Mouse (Mus musculus) liver, embryonic 12.5 days (tissue): ENCODE data around the gene Nrxn1. TPM values are rescaled to one million over a fixed set of nuclear protein-coding genes. Genes with fewer than 3 reads are reported as not detected.

ENCODE experiments used
- ATAC-seq: fragments of 200-750 bp; cut with Nextera tagmentation; 2 replicates; pipeline ENCODE4 v1.8.0; 2017; ENCODE audit warnings: moderate number of reproducible peaks, mild to moderate bottlenecking, moderate library complexity
- H3K27ac ChIP-seq: fragments of 300-500 bp; sonication (generic); 2 replicates; pipeline ENCODE4 v1.5.1; 2016; ENCODE audit warnings: mild to moderate bottlenecking
- H3K27me3 ChIP-seq: fragments of 300-500 bp; sonication (generic); replicated peaks from 2 replicates; pipeline ENCODE4 v1.6.1; 2016; ENCODE audit warnings: mild to moderate bottlenecking, moderate library complexity
- H3K36me3 ChIP-seq: fragments of 300-500 bp; sonication (generic); 2 replicates; pipeline ENCODE4 v1.6.1; 2016; ENCODE audit warnings: mild to moderate bottlenecking, moderate library complexity
- H3K4me1 ChIP-seq: fragments of 300-500 bp; sonication (generic); 2 replicates; pipeline ENCODE4 v1.6.1; 2016
- H3K4me2 ChIP-seq: fragments of 300-500 bp; sonication (generic); 2 replicates; pipeline ENCODE4 v1.6.1; 2016; ENCODE audit warnings: mild to moderate bottlenecking, moderate library complexity
- H3K4me3 ChIP-seq: fragments of 300-500 bp; sonication (generic); 2 replicates; pipeline ENCODE4 v1.5.1; 2016; ENCODE audit warnings: mild to moderate bottlenecking, moderate library complexity
- H3K9ac ChIP-seq: fragments of 300-500 bp; sonication (generic); 2 replicates; pipeline ENCODE4 v1.6.1; 2016; ENCODE audit warnings: mild to moderate bottlenecking, moderate library complexity
- H3K9me3 ChIP-seq: fragments of 300-500 bp; sonication (generic); replicated peaks from 2 replicates; pipeline ENCODE4 v1.6.1; 2016; ENCODE audit warnings: mild to moderate bottlenecking, moderate library complexity
- WGBS: fragments of 180-500 bp; shearing (Covaris S2); methylation state at CpG from one replicate; pipeline ENCODE4 v1.1.7; 2016; ENCODE audit not compliant: insufficient replicate concordance; 5-methylcytosine and 5-hydroxymethylcytosine counted together
- polyA plus RNA-seq: library from polyadenylated mRNA; unstranded; fragments of >200 nt; fragmentation: Nextera tagmentation; extraction: Ambion mirVana; gene quantifications from 2 replicates; pipeline ENCODE4 v1.2.1, GENCODE M21; 2016

Gene Nrxn1
- polyA plus RNA-seq, 1 experiment from 2014 or later: 0.39 TPM

DNA sequence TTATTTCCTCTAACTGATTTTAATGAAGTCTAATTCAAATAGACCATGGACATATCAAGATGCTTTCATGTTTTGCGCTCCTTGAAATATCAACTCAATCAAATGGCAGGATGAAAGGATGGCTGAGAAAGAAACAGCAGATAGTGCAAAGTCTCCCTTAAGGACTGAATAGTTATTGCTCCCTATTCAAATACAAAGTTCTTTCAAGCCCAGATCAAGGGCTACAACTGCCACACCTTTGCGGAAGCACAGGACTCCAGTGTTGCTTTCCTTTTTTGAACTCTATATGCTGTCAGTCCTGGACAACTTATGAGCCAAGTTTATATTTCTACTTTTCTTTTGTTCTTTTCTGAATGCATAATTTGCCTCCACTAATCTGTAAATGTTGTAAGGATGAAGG, 157.9 kb downstream of the Nrxn1 start:
- ATAC-seq: no peak

DNA sequence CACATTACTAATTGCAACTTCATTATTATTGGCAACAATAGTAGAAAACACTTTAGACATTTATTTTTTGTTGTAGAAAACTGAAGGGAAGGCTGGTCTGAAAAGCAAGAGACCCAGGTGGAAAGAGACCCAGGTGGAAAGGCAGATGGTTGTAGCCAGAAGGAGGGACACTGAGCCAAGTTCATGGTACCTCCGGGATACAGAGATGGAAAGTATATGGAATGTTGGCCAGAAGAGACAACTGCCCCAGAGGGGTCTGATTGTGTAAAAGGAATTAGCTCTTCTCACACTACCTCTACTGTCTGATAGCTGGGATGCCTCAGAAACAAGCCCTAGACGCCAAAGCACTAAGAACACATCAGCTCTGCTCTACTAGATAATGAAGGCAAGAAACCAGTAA, 179.6 kb downstream of the Nrxn1 start:
- no peaks in the 10 kb centered on the region for H3K9me3 ChIP-seq
- H3K4me3 ChIP-seq: no peak overlapping the region
- no peak overlapping the region for H3K9ac ChIP-seq
- no peak for ATAC-seq
- no peaks in the 10 kb centered on the region for H3K27me3 ChIP-seq
- 59% methylated on average over 2 of the region's 2 CpGs for WGBS
- no peak overlapping the region for H3K27ac ChIP-seq
- H3K36me3 ChIP-seq: no peaks in the 10 kb centered on the region
- no peak overlapping the region for H3K4me2 ChIP-seq
- no peaks in the 10 kb centered on the region for H3K4me1 ChIP-seq

More for the DNA sequence above, 157.9 kb downstream of the Nrxn1 start:
- Histone ChIP-seq H3K9me3 (no peaks in the 10 kb centered on the region), H3K4me2 (no peak overlapping the region), H3K36me3 (no peaks in the 10 kb centered on the region), H3K9ac (no peak overlapping the region), H3K27ac (no peak overlapping the region), H3K4me3 (no peak overlapping the region), H3K4me1 (no peaks in the 10 kb centered on the region), H3K27me3 (no peaks in the 10 kb centered on the region)
- 84% methylated on average over 2 of the region's 2 CpGs for WGBS

DNA sequence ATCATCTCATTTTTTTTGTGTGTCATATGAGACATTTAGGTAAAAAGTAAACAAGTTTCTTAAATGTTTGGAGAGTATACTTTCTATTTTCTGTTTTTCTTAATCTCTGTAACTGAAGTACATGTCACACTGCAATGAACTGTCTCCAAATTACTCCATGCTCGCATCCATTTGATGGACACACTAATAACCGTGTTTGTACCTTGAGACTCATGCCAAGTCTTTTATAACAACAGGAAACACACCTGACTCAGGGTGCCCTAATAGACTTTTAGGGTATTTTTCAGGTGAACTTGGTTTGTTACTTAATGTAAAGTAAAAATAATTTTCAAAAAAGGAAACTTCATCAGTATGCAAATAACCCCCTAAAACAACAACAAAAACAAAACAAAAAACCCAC, 180.1 kb downstream of the Nrxn1 start:
- H3K36me3 ChIP-seq: no peaks in the 10 kb centered on the region
- no peak overlapping the region for H3K4me2 ChIP-seq
- no peak overlapping the region for H3K4me3 ChIP-seq
- no peaks in the 10 kb centered on the region for H3K27me3 ChIP-seq
- no peaks in the 10 kb centered on the region for H3K9me3 ChIP-seq
- H3K4me1 ChIP-seq: no peaks in the 10 kb centered on the region
- no peak overlapping the region for H3K27ac ChIP-seq
- whole genome bisulfite sequencing: 55% methylated on average over 2 of the region's 2 CpGs
- H3K9ac ChIP-seq: no peak overlapping the region
- no peak for ATAC-seq

DNA sequence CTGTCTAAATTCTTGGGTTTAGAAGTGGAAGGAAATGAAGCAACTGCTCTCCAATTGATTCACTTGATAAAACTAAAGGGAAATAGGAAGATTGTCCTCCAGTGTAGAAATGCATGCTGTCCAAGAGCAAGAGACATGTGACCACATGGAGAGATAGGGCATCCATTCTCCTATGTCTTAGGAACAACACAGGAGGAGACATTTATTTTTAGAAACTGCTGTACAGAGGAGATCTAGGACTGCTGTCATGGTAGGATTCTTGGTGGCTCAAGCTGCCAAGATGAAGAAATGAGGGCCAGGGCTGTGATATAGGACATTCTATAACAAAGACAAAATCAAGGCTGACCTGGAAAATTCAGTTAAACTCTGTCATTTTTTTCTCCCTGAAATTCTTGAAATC, 180.5 kb downstream of the Nrxn1 start:
- no peak for ATAC-seq
- Histone ChIP-seq H3K4me1 (no peaks in the 10 kb centered on the region), H3K9ac (no peak overlapping the region), H3K27ac (no peak overlapping the region), H3K36me3 (no peaks in the 10 kb centered on the region), H3K4me2 (no peak overlapping the region), H3K9me3 (no peaks in the 10 kb centered on the region), H3K4me3 (no peak overlapping the region), H3K27me3 (no peaks in the 10 kb centered on the region)

DNA sequence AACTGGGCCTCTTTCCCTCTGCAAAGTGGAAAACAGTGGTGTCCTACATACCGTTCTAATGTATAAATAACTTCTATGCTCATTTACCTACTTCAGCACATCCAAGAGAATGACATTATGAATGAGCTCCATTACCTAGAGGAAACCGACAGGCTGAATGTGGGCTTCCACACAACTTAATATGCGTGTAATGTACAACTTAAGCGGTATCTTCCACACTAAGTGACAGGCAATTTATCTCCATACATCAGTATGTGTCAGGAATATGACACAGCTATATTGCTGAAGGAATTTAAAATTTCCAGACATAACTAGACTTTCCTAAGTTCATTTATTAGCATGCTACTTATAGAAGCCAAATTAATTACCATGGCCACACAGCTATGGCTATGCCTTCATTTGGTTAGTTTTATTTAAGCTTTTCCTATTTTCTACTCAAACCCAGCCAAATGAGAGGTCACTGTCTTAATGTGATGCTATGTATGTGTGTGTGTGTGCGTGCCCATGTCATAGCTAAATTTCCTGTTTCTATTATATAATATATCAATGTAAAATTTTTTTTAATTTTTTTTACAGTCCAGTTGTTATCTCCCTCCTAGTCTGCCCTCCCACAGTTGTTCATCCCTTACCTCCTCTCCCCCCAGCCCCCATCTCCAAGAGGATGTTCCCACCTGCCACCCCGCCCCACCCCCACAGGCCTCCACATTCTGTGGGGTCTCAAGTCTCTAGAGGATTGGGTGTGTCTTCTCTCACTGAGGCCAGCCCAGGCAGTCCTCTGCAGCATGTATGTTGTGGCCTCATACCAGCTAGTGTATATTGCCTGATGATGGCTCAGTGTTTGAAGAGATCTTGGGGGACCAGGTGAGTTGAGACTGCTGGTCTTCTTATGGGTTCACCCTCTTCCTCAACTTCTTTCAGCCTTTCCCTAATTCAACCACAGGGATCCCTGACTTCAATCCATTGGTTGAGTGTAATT, 186.5 kb downstream of the Nrxn1 start:
- ATAC-seq: no peak
- Histone ChIP-seq H3K4me2 (no peak overlapping the region), H3K4me3 (no peak overlapping the region), H3K27me3 (no peaks in the 10 kb centered on the region), H3K9ac (no peak overlapping the region), H3K36me3 (no peaks in the 10 kb centered on the region), H3K27ac (no peak overlapping the region), H3K9me3 (no peaks in the 10 kb centered on the region), H3K4me1 (no peaks in the 10 kb centered on the region)
- 71% methylated on average over 6 of the region's 6 CpGs for WGBS

DNA sequence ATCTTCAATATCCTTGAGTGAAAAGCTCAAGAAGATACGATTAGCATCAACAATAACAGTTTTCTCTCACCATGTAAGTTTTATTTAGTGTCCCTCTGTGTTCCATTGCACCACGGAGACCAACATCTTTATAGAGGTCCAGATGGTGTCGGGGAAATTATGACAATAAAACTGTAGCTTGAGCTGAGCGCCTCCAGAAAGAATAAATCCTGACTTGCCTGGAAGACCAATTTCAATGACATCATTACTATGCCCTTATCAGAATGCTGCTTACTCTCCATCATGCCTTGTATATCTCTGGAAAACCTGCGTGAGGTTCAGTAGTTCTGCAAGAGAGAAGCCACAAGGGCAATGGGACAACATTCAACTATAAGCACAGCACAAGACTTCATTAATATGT, 187.7 kb downstream of the Nrxn1 start:
- no peak overlapping the region for H3K27ac ChIP-seq
- no peak overlapping the region for H3K9ac ChIP-seq
- no peaks in the 10 kb centered on the region for H3K9me3 ChIP-seq
- no peaks in the 10 kb centered on the region for H3K36me3 ChIP-seq
- H3K4me3 ChIP-seq: no peak overlapping the region
- WGBS: 66% methylated on average over 5 of the region's 5 CpGs
- no peak overlapping the region for H3K4me2 ChIP-seq
- no peaks in the 10 kb centered on the region for H3K27me3 ChIP-seq
- H3K4me1 ChIP-seq: no peaks in the 10 kb centered on the region
- ATAC-seq: no peak

DNA sequence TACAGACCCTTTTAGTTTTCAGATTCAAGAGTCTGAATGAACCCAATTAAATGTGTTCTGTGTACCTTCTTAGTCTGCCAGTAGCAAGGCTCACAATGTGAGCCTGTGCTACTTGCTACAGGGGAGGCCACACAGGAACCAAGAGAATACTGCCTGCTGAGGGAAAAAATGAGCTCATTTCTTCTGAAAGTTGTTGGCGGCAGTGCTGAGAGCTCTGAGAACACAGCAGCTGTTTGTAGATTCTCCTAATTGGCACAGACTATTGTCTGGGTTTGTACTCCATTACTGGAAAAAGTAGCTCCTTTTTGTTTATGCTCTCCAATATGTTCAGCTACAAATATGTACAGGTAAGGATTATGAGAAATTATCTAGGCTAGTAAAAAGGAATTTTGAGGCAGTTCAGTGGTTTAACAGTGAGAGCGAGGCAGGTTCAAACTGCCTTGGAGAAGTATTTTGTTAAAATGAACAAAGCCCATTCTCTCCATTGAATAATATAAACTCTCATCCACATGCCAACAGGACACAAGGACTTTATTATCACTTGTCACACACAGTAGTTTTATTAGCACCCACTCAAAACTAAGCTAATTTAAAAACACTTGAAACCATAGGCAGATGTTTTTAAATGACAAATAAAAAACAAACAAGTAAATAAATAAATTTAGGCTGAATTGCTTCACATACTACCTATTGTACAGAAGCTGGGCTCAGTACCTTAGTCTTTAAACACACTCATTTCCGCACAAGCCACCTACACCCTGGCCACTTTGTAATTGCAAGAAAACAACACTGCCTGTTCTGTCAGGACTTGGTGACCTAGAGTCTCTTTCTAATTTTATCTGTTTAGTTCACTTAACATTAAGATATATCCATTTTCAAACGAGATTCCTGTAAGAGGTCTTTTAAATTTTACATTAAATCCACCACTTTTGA, 200.3 kb downstream of the Nrxn1 start:
- no peak for ATAC-seq
- Histone ChIP-seq H3K4me1 (no peaks in the 10 kb centered on the region), H3K4me3 (no peak overlapping the region), H3K9ac (no peak overlapping the region), H3K4me2 (no peak overlapping the region), H3K27me3 (no peaks in the 10 kb centered on the region), H3K9me3 (no peaks in the 10 kb centered on the region), H3K27ac (no peak overlapping the region), H3K36me3 (no peaks in the 10 kb centered on the region)
- 55% methylated on average over 4 of the region's 4 CpGs for WGBS

DNA sequence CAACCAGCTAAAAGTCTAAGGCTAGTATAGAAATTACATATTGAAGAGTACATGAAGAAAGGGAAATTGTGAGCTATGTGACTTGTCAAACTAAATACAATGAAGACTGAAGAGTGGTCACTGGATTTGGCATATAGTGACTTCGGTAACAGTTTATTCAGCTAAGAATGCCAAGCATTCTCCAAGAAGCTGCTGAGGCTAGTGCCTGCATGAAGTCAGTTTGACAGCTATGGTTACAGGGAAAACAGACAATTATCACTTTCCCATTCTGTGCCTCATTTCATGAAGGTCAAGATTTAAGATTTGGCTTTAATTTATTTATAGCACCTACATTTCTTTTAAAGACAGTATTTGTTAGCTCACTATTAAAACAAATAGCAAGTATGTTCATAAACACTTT, 201.2 kb downstream of the Nrxn1 start:
- no peak overlapping the region for H3K4me3 ChIP-seq
- no peak for ATAC-seq
- H3K4me2 ChIP-seq: no peak overlapping the region
- no peak overlapping the region for H3K9ac ChIP-seq
- no peak overlapping the region for H3K27ac ChIP-seq
- H3K9me3 ChIP-seq: no peaks in the 10 kb centered on the region
- 61% methylated on average over 1 of the region's 1 CpGs for WGBS
- H3K36me3 ChIP-seq: no peaks in the 10 kb centered on the region
- no peaks in the 10 kb centered on the region for H3K4me1 ChIP-seq
- H3K27me3 ChIP-seq: no peaks in the 10 kb centered on the region

DNA sequence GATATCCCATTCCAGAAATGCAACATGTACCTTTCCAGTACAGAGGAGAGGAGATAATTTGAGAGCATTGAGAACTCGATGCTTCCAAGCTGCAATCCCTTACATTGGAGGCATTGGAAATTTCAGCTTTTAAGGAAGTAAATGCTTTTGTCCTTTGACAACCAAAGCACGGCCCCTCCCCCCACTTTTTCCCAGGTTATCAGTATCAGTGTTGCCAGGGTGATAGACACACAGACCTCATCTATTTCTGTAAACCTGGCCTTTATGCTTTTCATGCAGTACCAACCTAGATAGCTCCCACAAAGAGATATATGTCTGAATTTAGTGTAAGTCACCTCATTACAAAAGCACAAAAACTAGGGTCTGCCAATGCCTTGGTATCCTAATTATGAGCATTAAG, 235.6 kb downstream of the Nrxn1 start:
- Histone ChIP-seq H3K27ac (no peak overlapping the region), H3K4me1 (no peaks in the 10 kb centered on the region), H3K9me3 (no peaks in the 10 kb centered on the region), H3K9ac (no peak overlapping the region), H3K4me2 (no peak overlapping the region), H3K36me3 (no peaks in the 10 kb centered on the region), H3K27me3 (no peaks in the 10 kb centered on the region), H3K4me3 (no peak overlapping the region)
- no peak for ATAC-seq
- 44% methylated on average over 2 of the region's 2 CpGs for WGBS

DNA sequence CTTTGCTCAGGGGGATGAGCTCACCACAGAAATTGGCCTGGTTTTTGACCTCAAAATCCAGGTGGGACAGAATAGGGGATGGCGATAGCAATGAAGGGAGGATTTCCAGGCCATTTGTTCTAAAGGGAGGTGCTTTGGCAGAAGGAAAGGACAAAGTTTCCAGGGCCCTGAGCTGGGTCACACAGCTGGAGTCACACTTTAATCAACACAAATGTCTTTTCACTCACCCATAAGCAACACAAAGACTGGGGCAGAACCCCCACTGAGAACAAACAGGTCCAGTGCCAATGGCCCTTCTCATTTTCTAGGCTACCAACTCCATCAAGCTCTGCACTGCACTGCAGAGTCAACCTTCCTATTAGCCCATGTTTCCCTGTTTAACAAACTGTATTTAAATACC, 249.0 kb downstream of the Nrxn1 start:
- H3K4me3 ChIP-seq: no peak overlapping the region
- H3K27me3 ChIP-seq: no peaks in the 10 kb centered on the region
- no peak overlapping the region for H3K27ac ChIP-seq
- H3K9me3 ChIP-seq: no peaks in the 10 kb centered on the region
- H3K4me2 ChIP-seq: no peak overlapping the region
- H3K9ac ChIP-seq: no peak overlapping the region
- H3K36me3 ChIP-seq: no peaks in the 10 kb centered on the region
- no peak for ATAC-seq
- WGBS: 36% methylated on average over 1 of the region's 1 CpGs
- no peaks in the 10 kb centered on the region for H3K4me1 ChIP-seq

DNA sequence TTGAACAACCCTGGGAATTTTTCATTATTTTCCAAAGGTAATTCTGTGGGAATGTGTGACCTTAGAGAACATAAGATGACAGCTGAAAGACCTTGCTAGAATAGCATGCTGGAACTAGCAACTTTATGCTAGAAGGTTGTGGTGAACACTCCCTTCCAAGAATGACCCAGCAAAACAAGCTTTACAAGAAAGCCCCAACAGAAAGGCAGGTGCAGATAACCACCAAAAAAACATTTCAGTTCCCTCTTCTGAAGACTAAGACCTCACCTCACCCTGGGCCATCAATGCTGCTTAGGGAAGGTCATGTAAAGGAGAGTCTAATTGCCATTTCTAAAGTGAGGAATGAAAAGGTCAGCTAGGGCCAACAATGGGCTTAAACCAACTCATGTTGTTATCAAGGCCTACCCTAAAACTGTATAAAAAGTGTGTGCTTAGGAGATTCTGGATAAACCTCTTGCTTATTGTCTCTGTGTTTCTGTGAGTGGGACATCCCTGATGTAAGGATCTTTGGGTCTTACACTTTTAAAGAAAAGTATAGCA, 249.7 kb downstream of the Nrxn1 start:
- Histone ChIP-seq H3K9me3 (no peaks in the 10 kb centered on the region), H3K4me2 (no peak overlapping the region), H3K27me3 (no peaks in the 10 kb centered on the region), H3K27ac (no peak overlapping the region), H3K4me1 (no peaks in the 10 kb centered on the region), H3K36me3 (no peaks in the 10 kb centered on the region), H3K4me3 (no peak overlapping the region), H3K9ac (no peak overlapping the region)
- ATAC-seq: no peak

DNA sequence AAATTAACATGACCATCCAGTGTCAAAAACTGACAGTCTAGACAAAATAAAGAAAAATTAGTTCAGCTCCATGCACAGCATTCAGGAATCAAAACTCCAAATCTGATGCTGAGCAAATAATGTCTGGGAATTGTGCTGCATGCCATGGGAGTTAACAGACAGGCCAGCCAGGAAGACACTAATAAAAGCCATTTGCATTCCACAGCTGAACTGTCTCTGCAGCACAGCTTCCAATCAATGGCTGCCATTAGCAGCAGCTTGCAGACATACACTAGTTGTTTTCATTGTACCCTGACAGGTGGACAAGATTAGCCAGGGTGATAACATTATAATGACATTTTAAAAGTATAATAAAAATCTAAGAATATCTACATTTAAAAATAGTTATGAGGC, 255.9 kb downstream of the Nrxn1 start:
- H3K4me3 ChIP-seq: no peak overlapping the region
- ATAC-seq: no peak
- H3K9me3 ChIP-seq: no peaks in the 10 kb centered on the region
- no peaks in the 10 kb centered on the region for H3K36me3 ChIP-seq
- no peak overlapping the region for H3K9ac ChIP-seq
- no peak overlapping the region for H3K4me2 ChIP-seq
- no peaks in the 10 kb centered on the region for H3K27me3 ChIP-seq
- H3K27ac ChIP-seq: no peak overlapping the region
- H3K4me1 ChIP-seq: no peaks in the 10 kb centered on the region
